In genomic region chr10:39733101-39733399, GRCm38 (mm10) we compare ENCODE assay signal across 8 mouse cellular contexts. TPM values are rescaled to one million over a fixed set of nuclear protein-coding genes. Genes with fewer than 3 reads are reported as not detected.
A peak's percentile ranks its signal among the peaks of the same experiment; 100 is the strongest.
DNase-seq lines count a peak whose midpoint lies in the region; ATAC-seq and TF ChIP-seq lines count a peak whose summit lies in the region.

No protein-coding gene starts in this region.

- H3K4me2 ChIP-seq in hindbrain, embryonic 15.5 days: peak overlapping the region; percentile 77
- peak overlapping the region; percentile 94 for H3K4me2 ChIP-seq in liver, postnatal 0 days (ENCODE audit: low read depth, low read length)

- ATAC-seq in hindbrain, embryonic 15.5 days (ENCODE audit: low FRiP score, low read depth): no peak
- ATAC-seq in liver, postnatal 0 days: no peak

- H3K27me3 ChIP-seq in hindbrain, embryonic 15.5 days: no peaks in the 10 kb centered on the region
- no peaks in the 10 kb centered on the region for H3K27me3 ChIP-seq in liver, postnatal 0 days (ENCODE audit: insufficient read depth, low read length)

- H3K27ac ChIP-seq in hindbrain, embryonic 15.5 days (replicated peaks): peak overlapping the region; percentile 100
- peak overlapping the region; percentile 100 for H3K27ac ChIP-seq in liver, postnatal 0 days (ENCODE audit: low read depth)

- peak overlapping the region; percentile 80 for H3K4me3 ChIP-seq in hindbrain, embryonic 15.5 days
- peak overlapping the region; percentile 73 for H3K4me3 ChIP-seq in liver, postnatal 0 days (ENCODE audit: low read depth, low read length)

- TF ChIP-seq CTCF in liver, postnatal 0 days (IDR thresholded peaks at IDR 0.05; ENCODE audit: low read depth): no peak; the same call in 1 of the 2 replicates

- no peaks in the 10 kb centered on the region for H3K9me3 ChIP-seq in hindbrain, embryonic 15.5 days
- no peaks in the 10 kb centered on the region for H3K9me3 ChIP-seq in liver, postnatal 0 days (ENCODE audit: low read length)

- intact Hi-C loops in heart, postnatal 10 days (cut with DNase I): loop anchor here (2.0 to 5.0 kb wide), 5 partner anchors 86 to 561 kb away; partner anchors contain the start of gene Traf3ip2

- under 1% methylated on average over 9 of the region's 9 CpGs for WGBS in hindbrain, embryonic 15.5 days
- WGBS in liver, postnatal 0 days (ENCODE audit: insufficient replicate concordance): 2% methylated on average over 9 of the region's 9 CpGs

- peak; percentile 58 to 75 for DNase-seq in heart, adult 9 months (ENCODE audit: low spot score in 2 of 2)
- no peak for DNase-seq in heart, postnatal 10 days
- peak; percentile 79 for DNase-seq in 416B (ENCODE audit: low read depth)
- DNase-seq in c-Kit-positive CD71-positive TER-119-positive erythroid progenitor cells, embryonic 14.5 days (ENCODE audit: low spot score): peak; percentile 66
- no peak for DNase-seq in liver, postnatal 0 days
- DNase-seq in embryo, embryonic 10.5 days (ENCODE audit: low spot score): no peak
- DNase-seq in embryo, embryonic 10 days (ENCODE audit: low spot score): no peak

- no peaks in the 10 kb centered on the region for H3K36me3 ChIP-seq in hindbrain, embryonic 15.5 days
- no peaks in the 10 kb centered on the region for H3K36me3 ChIP-seq in liver, postnatal 0 days (replicated peaks; ENCODE audit: insufficient read depth, low read length)

- no peak for TF ChIP-seq EP300 in liver, postnatal 0 days (IDR thresholded peaks at IDR 0.05; ENCODE audit: low read depth)

- H3K9ac ChIP-seq in hindbrain, embryonic 15.5 days: peak overlapping the region; percentile 98
- peak overlapping the region; percentile 97 for H3K9ac ChIP-seq in liver, postnatal 0 days (replicated peaks)

- peaks cover 33% of the 10 kb centered on the region for H3K4me1 ChIP-seq in hindbrain, embryonic 15.5 days (replicated peaks)
- H3K4me1 ChIP-seq in liver, postnatal 0 days (ENCODE audit: insufficient read depth): peaks cover 11% of the 10 kb centered on the region; the same call in 1 of the 2 replicates

RNA-seq across cellular contexts. Expression of gene Rev3l, which starts 1.1 kb away (rescaled TPM):
- 10 to 100 TPM; 23.1 to 30.5 TPM for total RNA-seq in heart, postnatal 10 days (2021)
- 36.6 and 38.3 TPM in 2 replicates for polyA plus RNA-seq in hindbrain, embryonic 15.5 days (2015; fragmentation: Nextera tagmentation; extraction: Ambion mirVana)
- polyA plus RNA-seq in liver, postnatal 0 days (2015; fragmentation: Nextera tagmentation; extraction: Ambion mirVana): 2.8 and 2.9 TPM in 2 replicates

Comparison
In these comparisons a context has a peak if more than half of its experiments do, and no peak if none do; other contexts are left out.
1. DNase-seq: peak in heart, adult 9 months (2 of 2), 416B (single experiment) and c-Kit-positive CD71-positive TER-119-positive erythroid progenitor cells, embryonic 14.5 days (single experiment); none in heart, postnatal 10 days (0 of 2), liver, postnatal 0 days (single experiment), embryo, embryonic 10.5 days (single experiment) and embryo, embryonic 10 days (single experiment).